Mouse (Mus musculus) neural tube, embryonic 15.5 days (tissue): ENCODE data around the gene Swsap1. TPM values are rescaled to one million over a fixed set of nuclear protein-coding genes. Genes with fewer than 3 reads are reported as not detected.
A peak's percentile ranks its signal among the peaks of the same experiment; 100 is the strongest.

ENCODE experiments used
- ATAC-seq: fragments of 200-750 bp; cut with Nextera tagmentation; 2 replicates; pipeline ENCODE4 v1.8.0; 2017; ENCODE audit warnings: mild to moderate bottlenecking, moderate TSS enrichment, moderate library complexity; ENCODE audit not compliant: low FRiP score
- H3K27ac ChIP-seq: fragments of 300-500 bp; sonication (generic); replicated peaks from 2 replicates; pipeline ENCODE4 v1.5.1; 2015; ENCODE audit warnings: mild to moderate bottlenecking, inconsistent platforms
- H3K27me3 ChIP-seq: fragments of 300-500 bp; sonication (generic); replicated peaks from 2 replicates; pipeline ENCODE4 v1.6.1; 2015; ENCODE audit warnings: inconsistent platforms
- H3K36me3 ChIP-seq: fragments of 300-500 bp; sonication (generic); 2 replicates; pipeline ENCODE4 v1.6.1; 2015; ENCODE audit warnings: inconsistent platforms
- H3K4me1 ChIP-seq: fragments of 300-500 bp; sonication (generic); 2 replicates; pipeline ENCODE4 v1.6.1; 2015; ENCODE audit warnings: inconsistent platforms
- H3K4me2 ChIP-seq: fragments of 300-500 bp; sonication (generic); 2 replicates; pipeline ENCODE4 v1.6.1; 2015; ENCODE audit warnings: inconsistent platforms, mild to moderate bottlenecking, moderate library complexity
- H3K4me3 ChIP-seq: fragments of 300-500 bp; sonication (generic); replicated peaks from 2 replicates; pipeline ENCODE4 v1.5.1; 2015; ENCODE audit warnings: mild to moderate bottlenecking, inconsistent platforms
- H3K9ac ChIP-seq: fragments of 300-500 bp; sonication (generic); replicated peaks from 2 replicates; pipeline ENCODE4 v1.6.1; 2015; ENCODE audit warnings: mild to moderate bottlenecking, inconsistent platforms
- H3K9me3 ChIP-seq: fragments of 300-500 bp; sonication (generic); replicated peaks from 2 replicates; pipeline ENCODE4 v1.6.1; 2016; ENCODE audit warnings: inconsistent platforms
- WGBS: fragments of 180-500 bp; shearing (Covaris S2); methylation state at CpG from one replicate; pipeline ENCODE4 v1.1.7; 2015; ENCODE audit warnings: mixed read lengths; 5-methylcytosine and 5-hydroxymethylcytosine counted together
- polyA plus RNA-seq: library from polyadenylated mRNA; unstranded; fragments of >200 nt; fragmentation: Nextera tagmentation; extraction: Ambion mirVana; gene quantifications from 2 replicates; pipeline ENCODE4 v1.2.1, GENCODE M21; 2015

Gene Swsap1
- polyA plus RNA-seq, 1 experiment from 2014 or later: 10.8 TPM

DNA sequence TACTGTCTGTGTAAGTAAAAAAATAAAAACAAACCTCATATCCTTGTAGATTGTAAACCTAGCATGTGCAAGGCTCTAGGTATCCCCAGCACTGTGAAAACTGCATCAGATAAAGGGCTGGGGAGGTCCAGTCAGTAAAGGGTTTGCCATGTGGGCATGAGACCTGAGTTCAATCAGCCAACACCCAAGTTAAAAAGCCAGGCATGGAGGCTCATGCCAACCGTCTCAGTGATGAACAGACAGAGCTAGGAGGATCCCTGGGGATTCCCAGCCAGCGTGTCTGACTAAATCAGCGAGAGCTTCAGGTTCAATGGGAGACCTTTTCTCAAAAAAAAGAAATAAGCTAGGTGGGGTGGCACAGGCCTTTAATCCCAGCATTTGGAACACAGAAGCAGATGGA is 30.5 kb upstream of the Swsap1 start:
- Histone ChIP-seq H3K9me3 (no peaks in the 10 kb centered on the region), H3K27me3 (no peaks in the 10 kb centered on the region), H3K27ac (no peak overlapping the region), H3K4me2 (no peak overlapping the region), H3K4me1 (peaks cover 18% of the 10 kb centered on the region), H3K9ac (no peak overlapping the region), H3K4me3 (no peak overlapping the region), H3K36me3 (peaks cover 2% of the 10 kb centered on the region; the same call in 1 of the 2 replicates)
- no peak for ATAC-seq
- WGBS: 83% methylated on average over 3 of the region's 3 CpGs

DNA sequence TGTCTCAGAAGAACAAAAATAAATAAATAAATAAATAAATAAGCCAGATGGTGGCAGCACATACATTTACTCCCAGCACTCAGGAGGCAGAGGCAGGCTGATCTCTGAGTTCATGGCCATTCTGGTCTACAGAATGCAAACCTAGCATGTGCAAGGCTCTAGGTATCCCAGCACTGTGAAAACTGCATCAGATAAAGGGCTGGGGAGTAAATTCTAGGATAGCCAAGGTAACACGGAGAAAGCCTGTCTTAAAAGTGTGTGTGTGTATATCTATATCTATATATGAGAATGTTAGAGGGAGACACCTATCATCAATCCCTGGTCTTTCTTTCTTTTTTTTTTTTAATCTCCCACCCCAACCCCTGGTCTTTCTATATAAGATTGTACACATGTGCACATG is 30.0 kb upstream of the Swsap1 start:
- WGBS: 96% methylated on average over 1 of the region's 1 CpGs
- H3K9me3 ChIP-seq: no peaks in the 10 kb centered on the region
- H3K4me1 ChIP-seq: peaks cover 18% of the 10 kb centered on the region
- no peak overlapping the region for H3K4me2 ChIP-seq
- no peak overlapping the region for H3K4me3 ChIP-seq
- no peak overlapping the region for H3K27ac ChIP-seq
- ATAC-seq: no peak
- no peak overlapping the region for H3K9ac ChIP-seq
- H3K36me3 ChIP-seq: peaks cover 2% of the 10 kb centered on the region; the same call in 1 of the 2 replicates
- no peaks in the 10 kb centered on the region for H3K27me3 ChIP-seq

DNA sequence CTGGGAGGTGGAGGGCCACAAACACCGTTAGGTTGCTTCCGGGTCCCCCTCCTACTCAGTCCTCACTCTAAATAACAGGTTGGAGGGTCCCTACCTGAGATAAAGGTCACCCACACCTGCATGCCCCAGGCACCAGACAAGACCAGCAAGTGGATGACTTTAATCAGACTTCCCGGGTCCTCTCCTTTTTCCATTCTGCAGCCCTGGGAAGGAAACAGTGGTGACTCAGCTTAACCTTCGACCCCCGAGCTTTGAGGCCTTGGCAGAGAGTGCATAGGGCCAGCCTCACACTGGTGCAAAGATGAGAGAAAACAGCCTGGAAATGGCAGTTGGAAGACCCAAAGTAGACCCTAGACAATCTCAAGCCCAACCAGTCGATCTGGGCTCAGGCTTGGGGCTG is 29.4 kb upstream of the Swsap1 start:
- peak overlapping the region; percentile 52 for H3K4me3 ChIP-seq
- H3K27me3 ChIP-seq: no peaks in the 10 kb centered on the region
- H3K9me3 ChIP-seq: no peaks in the 10 kb centered on the region
- H3K4me2 ChIP-seq: peak overlapping the region; percentile 59
- H3K36me3 ChIP-seq: peaks cover 2% of the 10 kb centered on the region; the same call in 1 of the 2 replicates
- ATAC-seq: no peak
- 81% methylated on average over 6 of the region's 6 CpGs for WGBS
- H3K9ac ChIP-seq: peak overlapping the region; percentile 71
- peak overlapping the region; percentile 80; the same call in 1 of the 2 replicates for H3K27ac ChIP-seq
- H3K4me1 ChIP-seq: peaks cover 18% of the 10 kb centered on the region

DNA sequence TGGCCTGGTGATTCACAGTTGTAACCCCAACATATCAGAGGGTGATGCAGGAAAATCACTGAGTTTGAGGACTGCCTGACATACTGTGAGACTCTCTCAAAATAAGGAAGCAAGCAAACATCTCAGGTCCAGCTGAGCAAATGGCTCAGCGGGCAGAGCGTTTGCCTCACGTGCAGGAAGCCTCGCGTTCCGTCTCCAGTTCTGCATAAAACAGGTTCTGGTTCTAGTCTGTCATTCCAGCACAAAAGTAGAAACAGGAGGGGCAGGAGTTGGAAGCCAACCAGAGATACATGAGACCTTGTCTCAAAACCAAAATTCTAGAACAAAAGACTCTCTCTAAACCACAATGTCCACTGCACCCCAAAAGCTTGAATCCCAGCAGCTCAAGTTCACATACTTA is 28.8 kb upstream of the Swsap1 start:
- Histone ChIP-seq H3K9ac (peak overlapping the region; percentile 71), H3K36me3 (peaks cover 1% of the 10 kb centered on the region; the same call in 1 of the 2 replicates), H3K4me1 (peaks cover 18% of the 10 kb centered on the region), H3K9me3 (no peaks in the 10 kb centered on the region), H3K27me3 (no peaks in the 10 kb centered on the region), H3K4me2 (peak overlapping the region; percentile 59), H3K4me3 (peak overlapping the region; percentile 52), H3K27ac (peak overlapping the region; percentile 80)
- ATAC-seq: peak; percentile 6; the same call in 1 of the 2 replicates
- 0% methylated on average over 6 of the region's 6 CpGs for WGBS

DNA sequence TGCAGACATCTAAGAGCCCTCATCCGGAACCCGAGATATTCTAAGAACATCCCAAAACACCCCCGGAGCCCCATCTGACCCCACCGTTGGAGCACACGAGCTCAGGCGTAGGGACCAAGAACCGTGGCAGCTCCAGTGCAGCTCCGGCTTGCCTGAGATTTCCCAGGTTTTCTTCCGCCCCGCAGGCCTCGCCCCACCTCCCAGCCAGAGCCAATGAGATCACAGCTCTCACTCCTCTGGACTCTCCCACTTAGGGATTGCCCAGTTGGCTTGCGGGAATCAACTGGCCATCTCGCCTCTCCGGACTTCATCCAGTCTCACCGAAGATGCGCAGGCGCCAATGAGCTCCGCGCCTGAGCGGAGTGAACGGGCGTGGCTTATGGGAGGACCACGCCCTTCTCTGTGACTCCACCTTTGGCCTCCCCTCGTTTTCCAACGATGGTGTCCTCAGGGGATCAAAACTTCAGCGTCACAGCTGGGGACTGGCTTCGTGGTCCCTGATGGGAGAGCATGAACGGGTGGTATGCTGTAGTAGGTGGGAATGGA is 28.3 kb upstream of the Swsap1 start, which contains the start of the genes Ccdc159 and Tmem205:
TSS of gene Ccdc159 (plus strand) at position 264 of the 546 bp plus-strand sequence.
TSS of gene Tmem205 (minus strand) at position 349 of the 546 bp plus-strand sequence.
- under 1% methylated on average over 28 of the region's 28 CpGs for WGBS
- Histone ChIP-seq H3K4me3 (peak within 1 kb of the TSS; percentile 52), H3K4me2 (peak within 1 kb of the TSS; percentile 59), H3K9ac (peak within 1 kb of the TSS; percentile 71), H3K27ac (peak within 1 kb of the TSS; percentile 80), H3K4me1 (peaks cover 18% of the 10 kb centered on the region), H3K36me3 (no peaks in the 10 kb centered on the region), H3K9me3 (no peaks in the 10 kb centered on the region), H3K27me3 (no peaks in the 10 kb centered on the region)
- peak; percentile 96 for ATAC-seq

DNA sequence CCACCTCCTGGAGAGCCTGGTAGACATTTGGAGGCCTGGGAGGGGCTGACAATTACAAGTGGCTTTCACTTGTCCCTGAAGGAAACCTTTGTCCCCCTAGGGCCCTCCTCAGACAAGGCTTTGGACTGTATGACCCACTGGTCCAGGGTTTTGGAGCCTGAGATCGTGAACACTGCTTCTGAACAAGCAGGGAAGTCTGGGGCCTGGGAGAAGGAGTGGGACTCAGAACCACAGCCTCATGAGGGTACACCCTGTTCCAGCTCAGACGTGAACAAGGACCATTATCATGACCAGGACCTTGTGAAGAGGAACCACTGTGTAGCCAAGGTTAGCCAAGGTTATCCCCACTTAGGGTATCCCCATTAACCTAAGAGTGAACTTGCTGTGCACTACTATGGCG is 26.3 kb upstream of the Swsap1 start:
- Histone ChIP-seq H3K4me3 (no peak overlapping the region), H3K9me3 (no peaks in the 10 kb centered on the region), H3K4me2 (no peak overlapping the region), H3K4me1 (peaks cover 18% of the 10 kb centered on the region), H3K27me3 (no peaks in the 10 kb centered on the region), H3K9ac (no peak overlapping the region), H3K36me3 (no peaks in the 10 kb centered on the region), H3K27ac (no peak overlapping the region)
- WGBS: 82% methylated on average over 3 of the region's 3 CpGs
- ATAC-seq: no peak

DNA sequence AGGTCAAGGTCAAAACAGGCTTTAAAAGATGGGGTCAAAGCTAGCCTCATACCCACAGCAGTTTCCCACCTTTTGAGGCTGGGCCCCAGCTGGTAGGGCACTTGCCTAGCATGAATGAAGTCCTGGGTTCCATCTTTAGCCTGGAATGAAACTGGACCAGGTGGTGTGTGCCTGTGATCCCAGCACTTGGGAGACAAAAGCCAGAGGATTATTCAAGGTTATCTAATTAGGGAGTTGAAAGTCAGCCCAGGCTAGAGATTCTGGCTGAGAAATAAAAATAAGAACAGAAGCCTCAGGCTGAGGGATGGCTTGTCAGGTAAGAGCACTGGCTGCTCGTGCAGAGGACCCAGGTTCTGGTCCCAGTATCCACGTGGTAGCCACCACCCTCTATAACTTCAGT is 23.5 kb upstream of the Swsap1 start:
- Histone ChIP-seq H3K9me3 (no peaks in the 10 kb centered on the region), H3K4me2 (no peak overlapping the region), H3K4me1 (peaks cover 17% of the 10 kb centered on the region), H3K27ac (no peak overlapping the region), H3K4me3 (no peak overlapping the region), H3K36me3 (no peaks in the 10 kb centered on the region), H3K9ac (no peak overlapping the region), H3K27me3 (no peaks in the 10 kb centered on the region)
- no peak for ATAC-seq
- 64% methylated on average over 2 of the region's 2 CpGs for WGBS

DNA sequence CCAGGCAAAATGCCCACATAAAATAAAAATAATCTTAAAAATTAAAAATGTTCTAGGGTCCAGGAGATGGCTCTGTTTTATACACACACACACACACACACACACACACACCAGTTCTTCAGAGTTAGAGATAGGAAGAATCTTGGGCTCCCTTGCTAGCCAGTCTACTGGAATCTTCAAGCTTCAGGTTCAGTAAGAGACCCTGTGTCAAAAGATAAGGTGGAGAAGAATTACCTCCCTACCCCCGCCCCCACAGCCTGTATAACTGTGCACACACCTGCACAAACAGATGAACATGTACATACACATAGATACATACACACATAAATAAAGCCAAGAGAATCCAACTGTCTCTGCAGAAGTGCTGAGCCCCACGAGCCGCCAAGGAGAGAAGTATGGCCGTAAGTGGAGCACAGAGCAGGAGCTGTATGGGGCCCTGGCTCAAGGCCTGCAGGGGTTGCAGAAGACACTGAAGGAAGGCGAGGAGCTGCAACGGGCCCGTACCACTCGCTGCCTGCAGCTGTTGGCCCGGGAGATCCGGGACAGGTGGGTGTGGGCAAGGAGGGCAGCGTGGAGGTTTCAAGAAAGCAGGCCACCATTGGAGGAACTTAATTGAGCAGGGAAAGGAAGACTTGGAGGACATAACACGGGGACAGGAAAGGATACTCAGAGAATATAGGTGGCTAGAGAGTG is 23.0 kb upstream of the Swsap1 start:
- no peak overlapping the region for H3K9ac ChIP-seq
- 65% methylated on average over 12 of the region's 12 CpGs for WGBS
- no peak overlapping the region for H3K4me3 ChIP-seq
- H3K36me3 ChIP-seq: no peaks in the 10 kb centered on the region
- no peak for ATAC-seq
- no peak overlapping the region for H3K27ac ChIP-seq
- H3K4me2 ChIP-seq: no peak overlapping the region
- H3K4me1 ChIP-seq: peaks cover 17% of the 10 kb centered on the region
- H3K27me3 ChIP-seq: no peaks in the 10 kb centered on the region
- H3K9me3 ChIP-seq: no peaks in the 10 kb centered on the region

DNA sequence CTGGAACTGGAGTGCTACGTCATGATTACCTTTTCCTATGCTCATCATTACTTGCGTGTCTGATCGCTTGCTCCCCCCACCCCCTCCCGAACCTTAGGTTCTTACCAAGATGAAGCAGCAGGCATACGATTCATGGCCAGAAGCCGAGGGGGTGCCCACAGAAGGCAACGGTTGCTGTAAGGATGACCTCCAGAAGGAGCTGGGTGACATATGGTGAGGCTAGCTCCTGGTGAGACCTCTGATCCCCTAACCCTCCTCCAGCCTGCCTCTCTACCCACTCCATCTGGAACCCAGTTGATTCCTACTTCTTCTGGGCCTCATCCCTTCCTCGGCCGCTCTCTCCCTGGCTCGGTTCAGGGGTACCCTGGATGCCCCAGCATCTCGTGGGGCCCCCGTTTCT is 21.5 kb upstream of the Swsap1 start:
- Histone ChIP-seq H3K27me3 (no peaks in the 10 kb centered on the region), H3K27ac (no peak overlapping the region), H3K9me3 (no peaks in the 10 kb centered on the region), H3K4me2 (no peak overlapping the region), H3K36me3 (0 out of 2 replicates have a peak, but pooled peaks cover 3% of the 10 kb centered on the region), H3K9ac (no peak overlapping the region), H3K4me3 (no peak overlapping the region), H3K4me1 (peaks cover 27% of the 10 kb centered on the region)
- no peak for ATAC-seq
- WGBS: 90% methylated on average over 12 of the region's 12 CpGs

DNA sequence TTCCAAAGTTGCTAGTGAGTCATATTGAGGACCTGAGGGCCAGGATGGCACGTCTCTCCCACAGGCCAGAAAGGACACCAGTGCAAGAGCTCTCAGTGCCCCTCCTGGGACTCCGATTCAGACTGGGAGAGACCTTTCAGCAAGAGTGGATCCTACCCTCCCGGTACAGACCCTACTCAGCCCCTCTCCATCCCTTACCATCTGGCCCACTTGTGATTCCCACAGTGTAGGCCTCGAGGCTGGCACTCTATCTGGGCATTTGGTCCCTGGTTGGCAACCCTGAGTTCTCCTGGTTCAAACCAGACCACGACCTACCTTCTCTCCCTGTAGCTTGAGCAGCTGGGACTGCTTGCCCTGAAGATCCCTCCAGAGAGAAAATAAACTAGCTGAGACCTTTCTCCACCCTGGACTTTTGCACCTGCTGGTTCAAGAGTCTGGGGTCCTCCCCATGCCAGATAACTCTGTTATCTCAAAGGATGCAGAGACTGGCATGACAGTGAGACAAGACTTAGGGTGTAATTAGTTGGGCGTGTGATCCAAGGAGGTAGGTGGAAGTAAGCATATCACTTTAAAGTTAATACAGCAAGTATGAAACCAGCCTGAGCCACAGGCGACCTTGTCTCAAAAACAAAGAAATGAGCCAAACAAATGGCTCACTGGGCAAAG is 20.0 kb upstream of the Swsap1 start:
- H3K4me2 ChIP-seq: peak overlapping the region; percentile 65
- peak overlapping the region; percentile 74; the same call in 1 of the 2 replicates for H3K4me3 ChIP-seq
- no peak overlapping the region for H3K9ac ChIP-seq
- H3K4me1 ChIP-seq: peaks cover 32% of the 10 kb centered on the region
- peaks cover 11% of the 10 kb centered on the region; the same call in 1 of the 2 replicates for H3K36me3 ChIP-seq
- H3K27ac ChIP-seq: peak overlapping the region; percentile 88; the same call in 1 of the 2 replicates
- H3K9me3 ChIP-seq: no peaks in the 10 kb centered on the region
- 82% methylated on average over 7 of the region's 7 CpGs for WGBS
- no peaks in the 10 kb centered on the region for H3K27me3 ChIP-seq
- no peak for ATAC-seq

DNA sequence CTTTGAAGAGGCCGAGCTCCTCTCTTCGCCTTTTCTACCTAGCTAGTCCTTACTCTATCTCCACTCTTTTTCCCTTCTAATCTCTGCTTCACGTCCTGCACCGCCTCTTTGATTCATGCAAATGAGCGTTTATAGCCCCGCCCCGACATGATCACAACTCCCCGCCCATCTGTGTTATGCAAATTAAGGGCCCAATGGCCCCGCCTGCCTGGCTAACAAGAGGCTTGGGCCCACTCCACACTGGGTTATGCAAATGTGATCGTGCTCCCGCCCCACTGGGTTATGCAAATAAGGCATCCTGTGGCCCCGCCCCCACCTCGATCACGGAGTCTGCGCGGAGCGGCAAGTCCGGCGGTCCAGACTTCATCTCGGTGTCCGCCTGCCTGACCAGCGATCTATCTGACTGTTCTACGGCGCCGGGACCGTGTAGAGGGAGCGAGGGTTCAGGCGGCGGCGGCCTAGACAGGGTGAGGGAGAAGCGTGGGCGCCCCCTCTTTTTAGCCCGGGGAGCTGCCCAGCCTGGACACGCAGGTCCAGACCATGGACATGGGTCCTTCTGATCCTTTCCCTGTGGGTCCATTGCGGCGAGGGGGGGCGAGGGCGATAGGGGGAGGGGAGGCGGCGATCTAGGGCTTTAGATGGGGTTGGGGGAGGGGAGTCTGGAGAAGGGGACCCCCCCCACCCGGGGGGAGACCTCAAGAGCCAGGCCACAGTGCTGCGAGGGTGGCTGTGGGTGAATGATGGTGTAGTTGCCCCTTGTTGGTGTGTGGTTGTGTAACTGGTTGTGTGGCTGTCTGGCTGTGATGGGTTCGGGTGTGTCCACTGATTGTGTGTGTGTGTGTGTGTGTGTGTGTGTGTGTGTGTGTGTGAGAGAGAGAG is 18.6 kb upstream of the Swsap1 start, which contains the start of gene Plppr2:
TSS of gene Plppr2 (plus strand) at position 342 of the 879 bp plus-strand sequence.
- H3K27me3 ChIP-seq: no peaks in the 10 kb centered on the region
- peak within 1 kb of the TSS; percentile 88 for H3K9ac ChIP-seq
- no peaks in the 10 kb centered on the region for H3K9me3 ChIP-seq
- ATAC-seq: peak; percentile 96
- peak within 1 kb of the TSS; percentile 74 for H3K4me3 ChIP-seq
- H3K4me2 ChIP-seq: peak within 1 kb of the TSS; percentile 65
- peaks cover 21% of the 10 kb centered on the region for H3K36me3 ChIP-seq
- H3K27ac ChIP-seq: peak within 1 kb of the TSS; percentile 88
- H3K4me1 ChIP-seq: peaks cover 32% of the 10 kb centered on the region
- under 1% methylated on average over 42 of the region's 43 CpGs for WGBS
